Mouse (Mus musculus): ENCODE results near the gene Dnajc22. TPM values are rescaled to one million over a fixed set of nuclear protein-coding genes. Genes with fewer than 3 reads are reported as not detected.

Dnajc22 gene
- polyA plus RNA-seq, 1 experiment from 2014 or later = 29.6 TPM

DNA sequence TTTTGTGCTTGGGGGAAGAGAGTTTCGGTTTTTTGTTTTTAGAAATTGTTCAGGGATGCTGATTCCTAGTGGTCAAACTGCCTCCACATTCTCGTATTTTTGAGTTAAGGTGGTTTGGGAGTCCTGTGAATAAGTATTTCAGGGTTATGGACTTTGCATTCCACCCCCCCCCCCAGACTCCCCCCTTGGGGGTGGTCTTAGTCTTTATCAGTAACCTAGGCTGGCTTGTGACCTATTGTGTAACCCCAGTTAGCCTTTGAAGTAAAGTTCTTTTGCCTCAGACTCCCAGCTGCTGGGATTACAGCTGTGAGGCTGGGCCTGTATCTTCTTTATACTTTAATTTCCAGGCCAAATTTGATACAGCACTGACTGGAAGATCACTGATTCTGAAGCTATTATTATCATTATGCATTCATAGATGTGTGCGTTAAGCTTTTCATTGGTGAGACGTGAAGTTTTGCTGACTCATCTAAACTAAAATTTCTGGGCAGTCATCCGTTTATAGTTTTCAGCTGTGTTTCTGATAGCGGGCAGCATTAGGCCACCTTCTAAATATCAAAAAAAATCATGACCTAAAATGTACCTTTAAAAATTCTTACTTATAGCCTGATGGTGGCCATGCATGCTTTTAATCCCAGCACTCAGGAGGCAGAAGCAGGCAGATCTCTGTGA lies 35.0 kb downstream of the Dnajc22 start:
- Histone ChIP-seq H3K27me3 (ENCODE audit: insufficient read depth, low read length) (peaks cover 4% of the 10 kb centered on the region; the same call in 1 of the 2 replicates), H3K4me2 (ENCODE audit: low read depth, low read length) (peak overlapping the region; percentile 85), H3K4me1 (ENCODE audit: insufficient read depth) (peaks cover 7% of the 10 kb centered on the region; the same call in 1 of the 2 replicates), H3K36me3 (replicated peaks; ENCODE audit: insufficient read depth, low read length) (no peaks in the 10 kb centered on the region), H3K9me3 (ENCODE audit: low read length) (no peaks in the 10 kb centered on the region), H3K27ac (ENCODE audit: low read depth) (no peak overlapping the region), H3K4me3 (ENCODE audit: low read depth, low read length) (peak overlapping the region; percentile 68; the same call in 1 of the 2 replicates), H3K9ac (replicated peaks) (no peak overlapping the region)
- DNase-seq = no peak
- WGBS (ENCODE audit: insufficient replicate concordance) = 54% methylated on average over 6 of the region's 6 CpGs
- ATAC-seq = no peak
- no peak for TF ChIP-seq CTCF (IDR thresholded peaks at IDR 0.05; ENCODE audit: low read depth)
- TF ChIP-seq EP300 (IDR thresholded peaks at IDR 0.05; ENCODE audit: low read depth) = no peak

GRCm38 (mm10) chr15:99129441-99129840 lies 36.5 kb downstream of the Dnajc22 start:
- Histone ChIP-seq H3K27ac (ENCODE audit: low read depth) (no peak overlapping the region), H3K4me2 (ENCODE audit: low read depth, low read length) (no peak overlapping the region), H3K4me1 (ENCODE audit: insufficient read depth) (peaks cover 7% of the 10 kb centered on the region; the same call in 1 of the 2 replicates), H3K4me3 (ENCODE audit: low read depth, low read length) (no peak overlapping the region), H3K9ac (replicated peaks) (no peak overlapping the region), H3K36me3 (replicated peaks; ENCODE audit: insufficient read depth, low read length) (no peaks in the 10 kb centered on the region), H3K9me3 (ENCODE audit: low read length) (no peaks in the 10 kb centered on the region), H3K27me3 (ENCODE audit: insufficient read depth, low read length) (peaks cover 4% of the 10 kb centered on the region; the same call in 1 of the 2 replicates)
- TF ChIP-seq EP300 (IDR thresholded peaks at IDR 0.05; ENCODE audit: low read depth) (no peak), CTCF (IDR thresholded peaks at IDR 0.05; ENCODE audit: low read depth) (no peak)
- DNase-seq = no peak
- 76% methylated on average over 11 of the region's 11 CpGs for WGBS (ENCODE audit: insufficient replicate concordance)
- ATAC-seq = no peak

DNA sequence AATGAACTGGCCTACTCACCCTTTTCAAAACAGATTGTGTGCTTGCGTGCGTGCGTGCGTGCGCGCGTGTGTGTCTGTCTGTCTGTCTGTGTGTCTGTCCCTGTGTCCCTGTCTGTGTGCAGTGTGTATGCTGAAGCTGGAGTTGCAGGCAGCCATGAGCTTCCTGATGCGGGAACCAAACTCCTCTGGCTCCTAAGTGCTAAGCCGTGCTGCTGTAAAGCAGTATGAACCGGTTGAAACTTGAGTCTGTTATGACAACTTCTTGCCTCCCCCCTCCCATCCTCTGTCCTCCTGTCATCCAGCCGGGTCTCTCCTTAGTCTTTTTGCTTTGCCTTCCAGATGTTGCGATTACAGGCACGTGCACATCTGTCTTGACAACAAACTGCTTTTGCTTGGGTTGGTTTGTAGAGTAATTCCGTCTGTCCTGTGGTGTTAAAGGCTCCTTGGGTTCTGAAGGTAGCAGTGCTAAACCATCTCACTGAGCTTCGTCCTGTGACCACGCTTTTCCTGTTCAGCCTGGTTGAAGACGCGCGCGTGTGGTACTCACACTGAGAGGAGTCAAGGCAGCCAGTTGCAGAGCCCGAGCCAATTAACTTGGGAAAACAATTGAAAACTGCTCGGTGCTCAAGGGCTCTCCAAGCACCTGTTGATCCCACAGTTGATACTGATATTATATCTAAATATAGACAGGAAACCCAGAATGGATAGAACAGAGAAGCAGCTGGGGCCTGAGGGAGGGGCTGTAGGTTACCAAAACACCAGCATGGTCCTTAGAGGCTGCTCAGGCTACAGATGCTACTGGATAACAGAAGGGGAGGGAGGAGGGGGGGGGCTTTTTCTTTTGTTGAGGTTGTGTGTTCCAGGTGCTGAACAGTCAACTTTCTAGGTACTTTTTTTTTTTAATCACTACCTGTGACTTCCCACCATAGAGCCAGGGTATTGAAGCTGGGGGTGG lies 37.3 kb downstream of the Dnajc22 start:
- Histone ChIP-seq H3K9ac (replicated peaks) (no peak overlapping the region), H3K27me3 (ENCODE audit: insufficient read depth, low read length) (peaks cover 4% of the 10 kb centered on the region; the same call in 1 of the 2 replicates), H3K4me3 (ENCODE audit: low read depth, low read length) (no peak overlapping the region), H3K27ac (ENCODE audit: low read depth) (no peak overlapping the region), H3K4me1 (ENCODE audit: insufficient read depth) (peaks cover 7% of the 10 kb centered on the region; the same call in 1 of the 2 replicates), H3K36me3 (replicated peaks; ENCODE audit: insufficient read depth, low read length) (no peaks in the 10 kb centered on the region), H3K9me3 (ENCODE audit: low read length) (no peaks in the 10 kb centered on the region), H3K4me2 (ENCODE audit: low read depth, low read length) (no peak overlapping the region)
- no peak for ATAC-seq
- TF ChIP-seq EP300 (IDR thresholded peaks at IDR 0.05; ENCODE audit: low read depth) (no peak), CTCF (IDR thresholded peaks at IDR 0.05; ENCODE audit: low read depth) (no peak)
- no peak for DNase-seq
- 54% methylated on average over 22 of the region's 22 CpGs for WGBS (ENCODE audit: insufficient replicate concordance)

DNA sequence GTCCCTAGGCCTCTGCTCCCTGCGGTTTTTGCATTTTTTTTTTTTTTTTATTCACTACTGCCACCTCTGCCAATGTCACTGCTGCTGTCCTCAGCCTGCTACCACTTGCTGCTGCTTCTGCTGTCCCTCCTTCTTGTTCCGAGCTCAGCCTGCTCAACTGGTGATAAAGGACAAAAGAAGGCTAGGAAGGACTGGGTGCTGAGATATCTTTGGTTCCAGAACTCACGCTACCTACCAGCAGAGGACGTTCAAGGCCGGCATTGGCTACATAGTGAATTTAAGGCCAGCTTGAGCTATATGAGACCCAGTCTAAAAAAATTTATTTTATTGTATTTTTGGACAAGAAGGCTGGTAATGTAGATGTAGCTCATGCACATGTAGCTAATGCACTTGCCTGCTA lies 45.4 kb downstream of the Dnajc22 start:
- H3K4me1 ChIP-seq (ENCODE audit: insufficient read depth) = no peaks in the 10 kb centered on the region
- TF ChIP-seq EP300 (IDR thresholded peaks at IDR 0.05; ENCODE audit: low read depth) = no peak
- no peaks in the 10 kb centered on the region for H3K9me3 ChIP-seq (ENCODE audit: low read length)
- H3K27ac ChIP-seq (ENCODE audit: low read depth) = no peak overlapping the region
- no peak overlapping the region for H3K9ac ChIP-seq (replicated peaks)
- WGBS (ENCODE audit: insufficient replicate concordance) = 64% methylated on average over 5 of the region's 5 CpGs
- H3K4me3 ChIP-seq (ENCODE audit: low read depth, low read length) = no peak overlapping the region
- DNase-seq = no peak
- no peaks in the 10 kb centered on the region for H3K36me3 ChIP-seq (replicated peaks; ENCODE audit: insufficient read depth, low read length)
- H3K27me3 ChIP-seq (ENCODE audit: insufficient read depth, low read length) = no peaks in the 10 kb centered on the region
- no peak overlapping the region for H3K4me2 ChIP-seq (ENCODE audit: low read depth, low read length)
- ATAC-seq = peak; percentile 54

DNA sequence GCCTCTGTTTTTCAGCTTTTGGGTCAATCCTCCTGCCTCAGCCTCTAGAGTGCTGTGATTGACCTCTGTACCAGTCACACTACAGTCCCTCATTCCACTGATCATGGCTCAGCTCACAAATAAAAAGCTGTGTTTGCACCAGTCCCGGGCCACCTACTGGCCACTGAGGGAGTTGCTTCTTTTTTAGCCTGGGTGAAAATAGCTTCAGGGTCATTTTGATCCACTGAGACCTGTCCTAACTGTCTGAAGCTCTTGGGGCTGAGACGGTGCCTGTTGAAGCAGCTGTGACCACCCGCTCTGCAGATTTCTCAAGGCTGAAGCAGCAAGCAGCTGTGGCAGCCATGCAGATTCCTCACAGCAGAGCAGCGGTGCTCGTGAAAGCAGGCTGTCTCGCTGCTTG lies 46.7 kb downstream of the Dnajc22 start:
- no peaks in the 10 kb centered on the region for H3K36me3 ChIP-seq (replicated peaks; ENCODE audit: insufficient read depth, low read length)
- no peak overlapping the region for H3K4me2 ChIP-seq (ENCODE audit: low read depth, low read length)
- no peak overlapping the region for H3K27ac ChIP-seq (ENCODE audit: low read depth)
- H3K4me3 ChIP-seq (ENCODE audit: low read depth, low read length) = no peak overlapping the region
- ATAC-seq (peak; percentile 47; the same call in 1 of the 2 replicates), DNase-seq (peak; percentile 65)
- TF ChIP-seq EP300 (IDR thresholded peaks at IDR 0.05; ENCODE audit: low read depth) = no peak
- peak; percentile 79 for TF ChIP-seq CTCF (IDR thresholded peaks at IDR 0.05; ENCODE audit: low read depth)
- H3K9ac ChIP-seq (replicated peaks) = no peak overlapping the region
- no peaks in the 10 kb centered on the region for H3K9me3 ChIP-seq (ENCODE audit: low read length)
- no peaks in the 10 kb centered on the region for H3K4me1 ChIP-seq (ENCODE audit: insufficient read depth)
- no peaks in the 10 kb centered on the region for H3K27me3 ChIP-seq (ENCODE audit: insufficient read depth, low read length)
- 66% methylated on average over 6 of the region's 6 CpGs for WGBS (ENCODE audit: insufficient replicate concordance)

DNA sequence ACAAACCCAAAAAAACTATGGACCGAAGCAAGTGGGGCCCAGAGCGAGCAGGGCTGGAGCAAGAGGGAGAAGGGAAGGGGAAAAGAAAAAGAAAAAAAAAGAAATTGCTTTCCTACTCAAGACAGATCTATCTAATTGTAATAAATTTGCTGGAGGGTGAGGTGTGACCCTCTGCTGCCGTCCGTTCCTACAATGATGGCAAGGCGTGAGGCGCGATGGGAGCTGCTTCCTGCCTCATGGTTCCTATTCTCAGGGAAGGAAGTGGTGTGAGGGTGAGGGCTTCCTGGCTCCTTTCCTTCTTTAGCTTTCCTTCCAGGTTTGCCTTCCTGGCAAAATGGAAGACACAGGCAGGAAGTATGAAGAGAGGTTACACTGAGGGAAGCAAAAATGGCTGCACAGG lies 57.5 kb downstream of the Dnajc22 start:
- TF ChIP-seq EP300 (IDR thresholded peaks at IDR 0.05; ENCODE audit: low read depth) (no peak), CTCF (IDR thresholded peaks at IDR 0.05; ENCODE audit: low read depth) (no peak)
- 85% methylated on average over 7 of the region's 7 CpGs for WGBS (ENCODE audit: insufficient replicate concordance)
- no peak overlapping the region for H3K4me3 ChIP-seq (ENCODE audit: low read depth, low read length)
- H3K4me2 ChIP-seq (ENCODE audit: low read depth, low read length) = no peak overlapping the region
- no peaks in the 10 kb centered on the region for H3K27me3 ChIP-seq (ENCODE audit: insufficient read depth, low read length)
- 0 out of 2 replicates have a peak, but pooled peaks cover 2% of the 10 kb centered on the region for H3K9me3 ChIP-seq (ENCODE audit: low read length)
- H3K4me1 ChIP-seq (ENCODE audit: insufficient read depth) = no peaks in the 10 kb centered on the region
- no peaks in the 10 kb centered on the region for H3K36me3 ChIP-seq (replicated peaks; ENCODE audit: insufficient read depth, low read length)
- DNase-seq (no peak), ATAC-seq (no peak)
- H3K27ac ChIP-seq (ENCODE audit: low read depth) = no peak overlapping the region
- H3K9ac ChIP-seq (replicated peaks) = no peak overlapping the region

Measured in liver, postnatal 0 days (tissue).